Mouse (Mus musculus) MEL (cell line): ENCODE results near the gene Msx3. TPM values are rescaled to one million over a fixed set of nuclear protein-coding genes. Genes with fewer than 3 reads are reported as not detected.

Experiments used
- DNase-seq: peaks from one replicate; pipeline ENCODE4 v3.0.0; 2011; ENCODE audit warnings: low read depth, low spot score
- H3K27ac ChIP-seq: 2 replicates; pipeline ENCODE4 v1.5.1; 2012; ENCODE audit warnings: low read depth, mild to moderate bottlenecking, control low read depth, low read length, moderate library complexity; ENCODE audit not compliant: control insufficient read depth
- H3K27me3 ChIP-seq, 2 experiments: fragments of 150-350 bp in 1 of 2; sonication (generic) in 1 of 2; 2 replicates each; pipeline ENCODE4 v1.6.1; 2012; ENCODE audit warnings: low read length in 2 of 2, mild to moderate bottlenecking in 2 of 2, improper control_type of control experiment in 1 of 2, moderate library complexity in 1 of 2; ENCODE audit not compliant: insufficient read depth in 2 of 2, control insufficient read depth in 1 of 2
- H3K36me3 ChIP-seq, 2 experiments: 2 replicates each; pipeline ENCODE4 v1.6.1; 2012 to 2014; ENCODE audit warnings: low read length in 2 of 2, improper control_type of control experiment in 1 of 2, inconsistent platforms in 1 of 2, mild to moderate bottlenecking in 1 of 2; ENCODE audit not compliant: insufficient read depth in 2 of 2, control insufficient read depth in 1 of 2
- H3K4me1 ChIP-seq, 2 experiments: fragments of 150-350 bp in 1 of 2; sonication (generic) in 1 of 2; 2 replicates each; pipeline ENCODE4 v1.6.1; 2012; ENCODE audit warnings: low read length in 2 of 2, improper control_type of control experiment in 1 of 2, mild to moderate bottlenecking in 1 of 2; ENCODE audit not compliant: insufficient read depth in 2 of 2, control insufficient read depth in 1 of 2
- H3K4me3 ChIP-seq, 2 experiments: fragments of 150-350 bp in 1 of 2; sonication (generic) in 1 of 2; 2 replicates each; pipeline ENCODE4 v1.5.1; 2012; ENCODE audit warnings: low read depth in 2 of 2, low read length in 2 of 2, mild to moderate bottlenecking in 2 of 2, moderate library complexity in 2 of 2, control low read depth in 1 of 2, improper control_type of control experiment in 1 of 2; ENCODE audit not compliant: control insufficient read depth in 1 of 2, insufficient read depth in 1 of 2
- H3K79me2 ChIP-seq: 2 replicates; pipeline ENCODE4 v1.6.1; 2012; ENCODE audit warnings: mild to moderate bottlenecking, low read length, moderate library complexity; ENCODE audit not compliant: control insufficient read depth, poor library complexity, insufficient read depth
- H3K9ac ChIP-seq: 2 replicates; pipeline ENCODE4 v1.6.1; 2012; ENCODE audit warnings: low read depth, mild to moderate bottlenecking, control low read depth, low read length, moderate library complexity; ENCODE audit not compliant: control insufficient read depth, poor library complexity, severe bottlenecking
- H3K9me3 ChIP-seq: fragments of 150-350 bp; sonication (generic); replicated peaks from 2 replicates; pipeline ENCODE4 v1.6.1; 2012; ENCODE audit warnings: mild to moderate bottlenecking, low read length, improper control_type of control experiment, moderate library complexity; ENCODE audit not compliant: insufficient read depth
- BHLHE40 ChIP-seq: IDR thresholded peaks from 2 replicates; pipeline ENCODE4 v1.6.1; 2012; ENCODE audit warnings: low read depth, mild to moderate bottlenecking, inconsistent platforms, low read length, improper control_type of control experiment, borderline replicate concordance
- CHD1 ChIP-seq: IDR thresholded peaks from 2 replicates; pipeline ENCODE4 v1.6.1; 2012; ENCODE audit warnings: low read depth, mild to moderate bottlenecking, inconsistent platforms, low read length, improper control_type of control experiment
- CHD2 ChIP-seq: IDR thresholded peaks from 2 replicates; pipeline ENCODE4 v1.6.1; 2011; ENCODE audit warnings: low read length, improper control_type of control experiment
- CTCF ChIP-seq, 3 experiments: IDR thresholded peaks in 2 of 3; conservative IDR thresholded peaks in 1 of 3; 2 replicates each; pipeline ENCODE4 v1.5.1; 2011 to 2012; ENCODE audit warnings: low read length in 3 of 3, low read depth in 2 of 3, mild to moderate bottlenecking in 2 of 3, improper control_type of control experiment in 1 of 3, inconsistent platforms in 1 of 3, mixed read lengths in 1 of 3, moderate library complexity in 1 of 3; ENCODE audit not compliant: control insufficient read depth in 1 of 3, insufficient read depth in 1 of 3, poor library complexity in 1 of 3, severe bottlenecking in 1 of 3
- ELF1 ChIP-seq: IDR thresholded peaks from 2 replicates; pipeline ENCODE4 v1.6.1; 2014; ENCODE audit warnings: low read depth, mild to moderate bottlenecking, inconsistent platforms, low read length, improper control_type of control experiment, moderate library complexity
- ETS1 ChIP-seq: IDR thresholded peaks from 2 replicates; pipeline ENCODE4 v1.6.1; 2012; ENCODE audit warnings: low read depth, mild to moderate bottlenecking, inconsistent platforms, low read length, improper control_type of control experiment, moderate library complexity
- HCFC1 ChIP-seq: IDR thresholded peaks from 2 replicates; pipeline ENCODE4 v1.6.1; 2012; ENCODE audit warnings: low read depth, mild to moderate bottlenecking, inconsistent platforms, low read length, improper control_type of control experiment, moderate library complexity
- JUND ChIP-seq: IDR thresholded peaks from 2 replicates; pipeline ENCODE4 v1.6.1; 2011; ENCODE audit warnings: low read depth, mild to moderate bottlenecking, improper control_type of control experiment, low read length
- KAT2A ChIP-seq: conservative IDR thresholded peaks from 2 replicates; pipeline ENCODE4 v1.6.1; 2012; ENCODE audit warnings: low read depth, low read length, improper control_type of control experiment, inconsistent platforms
- MAFK ChIP-seq: IDR thresholded peaks from 2 replicates; pipeline ENCODE4 v1.6.1; 2011; ENCODE audit warnings: low read depth, mild to moderate bottlenecking, low read length, improper control_type of control experiment, borderline replicate concordance
- MAX ChIP-seq: IDR thresholded peaks from 2 replicates; pipeline ENCODE4 v1.6.1; 2011; ENCODE audit warnings: low read length, improper control_type of control experiment
- MEF2A ChIP-seq: IDR thresholded peaks from 2 replicates; pipeline ENCODE4 v1.6.1; 2014; ENCODE audit warnings: low read depth, mild to moderate bottlenecking, inconsistent platforms, low read length, improper control_type of control experiment; ENCODE audit not compliant: poor library complexity, insufficient replicate concordance, severe bottlenecking; ENCODE audit errors: extremely low read depth
- MXI1 ChIP-seq: IDR thresholded peaks from 2 replicates; pipeline ENCODE4 v1.6.1; 2011; ENCODE audit warnings: mild to moderate bottlenecking, low read depth, low read length, improper control_type of control experiment
- MYB ChIP-seq: IDR thresholded peaks from 2 replicates; pipeline ENCODE4 v1.6.1; 2011; ENCODE audit warnings: mild to moderate bottlenecking, low read depth, low read length, improper control_type of control experiment
- MYC ChIP-seq: IDR thresholded peaks from 2 replicates; pipeline ENCODE4 v1.6.1; 2011; ENCODE audit warnings: low read depth, mild to moderate bottlenecking, low read length, improper control_type of control experiment, moderate library complexity
- NRF1 ChIP-seq: IDR thresholded peaks from 2 replicates; pipeline ENCODE4 v1.6.1; 2014; ENCODE audit warnings: low read depth, mild to moderate bottlenecking, inconsistent platforms, low read length, improper control_type of control experiment, moderate library complexity; ENCODE audit not compliant: poor library complexity, insufficient read depth, severe bottlenecking
- POLR2AphosphoS5 ChIP-seq: IDR thresholded peaks from 2 replicates; pipeline ENCODE4 v1.6.1; 2012; ENCODE audit warnings: low read depth, borderline replicate concordance, mild to moderate bottlenecking, inconsistent platforms, low read length, moderate library complexity, mixed read lengths
- RAD21 ChIP-seq: IDR thresholded peaks from 2 replicates; pipeline ENCODE4 v1.6.1; 2011; ENCODE audit warnings: mild to moderate bottlenecking, low read depth, low read length, improper control_type of control experiment
- RCOR1 ChIP-seq: IDR thresholded peaks from 2 replicates; pipeline ENCODE4 v1.6.1; 2012; ENCODE audit warnings: low read depth, mild to moderate bottlenecking, inconsistent platforms, low read length, improper control_type of control experiment
- SIN3A ChIP-seq: IDR thresholded peaks from 2 replicates; pipeline ENCODE4 v1.6.1; 2012; ENCODE audit warnings: low read length, improper control_type of control experiment, inconsistent platforms
- SMC3 ChIP-seq: IDR thresholded peaks from 2 replicates; pipeline ENCODE4 v1.6.1; 2011; ENCODE audit warnings: low read depth, low read length, improper control_type of control experiment
- TAL1 ChIP-seq: IDR thresholded peaks from 2 replicates; pipeline ENCODE4 v1.6.1; 2012; ENCODE audit warnings: mild to moderate bottlenecking, inconsistent platforms, low read length, moderate library complexity, mixed read lengths
- TBP ChIP-seq: IDR thresholded peaks from 2 replicates; pipeline ENCODE4 v1.8.0; 2011; ENCODE audit warnings: low read depth, low read length, improper control_type of control experiment
- TCF12 ChIP-seq: IDR thresholded peaks from 2 replicates; pipeline ENCODE4 v1.6.1; 2014; ENCODE audit warnings: low read depth, mild to moderate bottlenecking, inconsistent platforms, low read length, improper control_type of control experiment, moderate library complexity
- UBTF ChIP-seq: IDR thresholded peaks from 2 replicates; pipeline ENCODE4 v1.6.1; 2012; ENCODE audit warnings: low read depth, mild to moderate bottlenecking, inconsistent platforms, low read length, improper control_type of control experiment, moderate library complexity, borderline replicate concordance; ENCODE audit not compliant: insufficient read depth
- USF1 ChIP-seq: IDR thresholded peaks from 2 replicates; pipeline ENCODE4 v1.6.1; 2014; ENCODE audit warnings: low read depth, mild to moderate bottlenecking, inconsistent platforms, low read length, improper control_type of control experiment, moderate library complexity
- ZC3H11A ChIP-seq: IDR thresholded peaks from 2 replicates; pipeline ENCODE4 v1.6.1; 2012; ENCODE audit warnings: low read depth, mild to moderate bottlenecking, inconsistent platforms, low read length, improper control_type of control experiment
- ZKSCAN1 ChIP-seq: IDR thresholded peaks from 2 replicates; pipeline ENCODE4 v1.6.1; 2012; ENCODE audit warnings: low read depth, mild to moderate bottlenecking, inconsistent platforms, low read length, improper control_type of control experiment, moderate library complexity
- ZMIZ1 ChIP-seq: IDR thresholded peaks from 2 replicates; pipeline ENCODE4 v1.6.1; 2012; ENCODE audit warnings: low read depth, mild to moderate bottlenecking, inconsistent platforms, low read length, improper control_type of control experiment, moderate library complexity
- ZNF384 ChIP-seq: IDR thresholded peaks from 2 replicates; pipeline ENCODE4 v1.6.1; 2012; ENCODE audit warnings: low read depth, mild to moderate bottlenecking, inconsistent platforms, low read length, improper control_type of control experiment
- polyA plus RNA-seq, 2 experiments: library from polyadenylated mRNA; stranded (reverse) in 1 of 2; unstranded in 1 of 2; fragments of >175 nt in 1 of 2; fragments of >200 nt in 1 of 2; gene quantifications; 2 replicates each; pipeline versions ENCODE4 v1.2.1 to v1.2.4; 2012; ENCODE audit warnings: low replicate concordance in 2 of 2, low read depth in 1 of 2; ENCODE audit not compliant: insufficient read length in 2 of 2, insufficient read depth in 1 of 2, missing spikeins in 1 of 2
- total RNA-seq: library from RNA; depleted of rRNA; stranded (reverse); fragments of 300-350 nt; gene quantifications from 2 replicates; pipeline ENCODE4 v1.2.3, GENCODE M21; 2012

The Msx3 gene
- total and polyA plus RNA-seq, 3 experiments: not detected

DNA sequence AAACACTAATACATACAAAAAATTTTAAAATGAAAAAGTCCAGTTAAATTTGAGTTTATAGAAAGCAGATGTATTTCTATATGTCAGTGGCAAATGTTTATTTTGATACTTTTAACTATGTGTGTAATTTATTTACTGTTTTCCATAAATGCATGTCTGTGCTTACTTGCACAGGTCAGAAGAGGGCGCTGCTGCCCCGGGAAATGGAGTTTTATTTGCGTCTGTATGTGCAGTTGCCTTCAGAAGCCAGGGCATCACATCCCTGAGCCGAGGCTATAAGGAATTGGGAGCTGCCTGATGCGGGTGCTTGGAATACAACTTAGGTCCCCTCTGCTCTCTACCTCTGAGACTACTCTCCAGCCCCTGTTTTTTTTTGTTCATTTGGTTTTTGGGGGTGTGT is 29.8 kb upstream of the Msx3 start:
- H3K9ac ChIP-seq: no peak overlapping the region
- no peak overlapping the region for H3K27ac ChIP-seq
- TF ChIP-seq RAD21 (peak; percentile 98), ZNF384 (peak; percentile 63; the same call in 1 of the 2 replicates), SMC3 (peak; percentile 94), MYC (0 out of 2 replicates have a peak, but pooled peaks have one; percentile 36), JUND (no peak), ZC3H11A (peak; percentile 94), USF1 (no peak), CTCF (IDR thresholded peaks at IDR 0.05 in 2 of 3, conservative IDR thresholded peaks at IDR 0.05 in 1 of 3; ENCODE audit: control insufficient read depth in 1 of 3, insufficient read depth in 1 of 3, low read depth in 2 of 3, low read length in 3 of 3, poor library complexity in 1 of 3, severe bottlenecking in 1 of 3) (peak; percentile 78 to 94 (median 90)), SIN3A (peak; percentile 58; the same call in 1 of the 2 replicates)
- no peaks in the 10 kb centered on the region for H3K79me2 ChIP-seq
- peak; percentile 89 for DNase-seq
- no peak overlapping the region for H3K4me3 ChIP-seq
- H3K9me3 ChIP-seq: no peaks in the 10 kb centered on the region
- peaks cover 0 to 3% of the 10 kb centered on the region in 2 experiments; a peak in 2 of 4 replicates for H3K36me3 ChIP-seq
- H3K4me1 ChIP-seq: peaks cover 0 to 7% of the 10 kb centered on the region in 2 experiments; a peak in 2 of 4 replicates
- H3K27me3 ChIP-seq: no peaks in the 10 kb centered on the region

DNA sequence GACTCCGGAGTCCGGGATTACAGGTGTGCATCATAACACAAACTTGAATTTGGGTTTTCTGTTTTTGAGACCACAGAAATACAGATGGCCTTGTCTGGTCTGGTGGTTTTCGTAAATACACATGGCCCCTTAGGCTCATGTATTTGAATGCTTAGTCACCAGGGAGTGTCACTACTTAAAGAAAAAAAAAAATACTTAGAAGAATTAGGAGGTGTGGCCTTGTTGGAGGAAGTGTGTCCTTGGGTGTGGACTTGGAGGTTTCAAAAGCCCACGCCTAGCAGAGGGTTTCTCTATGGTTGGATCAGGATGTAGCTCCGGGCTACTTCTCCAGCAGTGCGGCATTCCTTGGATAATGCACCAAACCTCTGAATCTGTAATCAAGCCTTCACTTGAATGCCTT is 28.8 kb upstream of the Msx3 start:
- peak; percentile 81 for DNase-seq
- H3K27me3 ChIP-seq: no peaks in the 10 kb centered on the region
- H3K9ac ChIP-seq: peak overlapping the region; percentile 28
- H3K4me1 ChIP-seq: peaks cover 0 to 7% of the 10 kb centered on the region in 2 experiments; a peak in 2 of 4 replicates
- H3K4me3 ChIP-seq: peak overlapping the region; percentile 41 to 49
- H3K9me3 ChIP-seq: no peaks in the 10 kb centered on the region
- no peaks in the 10 kb centered on the region for H3K79me2 ChIP-seq
- peak overlapping the region; percentile 47 for H3K27ac ChIP-seq
- H3K36me3 ChIP-seq: peaks cover 0 to 3% of the 10 kb centered on the region in 2 experiments; a peak in 2 of 4 replicates
- no peak for TF ChIP-seq JUND
- TF ChIP-seq TCF12: no peak
- no peak for TF ChIP-seq CTCF (IDR thresholded peaks at IDR 0.05 in 2 of 3, conservative IDR thresholded peaks at IDR 0.05 in 1 of 3; ENCODE audit: control insufficient read depth in 1 of 3, insufficient read depth in 1 of 3, low read depth in 2 of 3, low read length in 3 of 3, poor library complexity in 1 of 3, severe bottlenecking in 1 of 3)
- TF ChIP-seq ZKSCAN1: no peak
- no peak for TF ChIP-seq UBTF
- TF ChIP-seq KAT2A: no peak
- TF ChIP-seq MAFK: no peak
- no peak for TF ChIP-seq MXI1
- TF ChIP-seq NRF1: no peak
- TF ChIP-seq MYB: no peak
- TF ChIP-seq TAL1: no peak
- TF ChIP-seq RCOR1: no peak
- no peak for TF ChIP-seq RAD21
- TF ChIP-seq ZMIZ1: no peak
- no peak for TF ChIP-seq TBP
- TF ChIP-seq MYC: peak; percentile 77; the same call in 1 of the 2 replicates
- no peak; the same call in 1 of the 2 replicates for TF ChIP-seq ETS1
- TF ChIP-seq CHD1: no peak
- TF ChIP-seq USF1: no peak
- no peak for TF ChIP-seq ZC3H11A
- 0 out of 2 replicates have a peak, but pooled peaks have one; percentile 13 for TF ChIP-seq HCFC1
- TF ChIP-seq MEF2A: no peak
- TF ChIP-seq ELF1: no peak
- TF ChIP-seq MAX: peak; percentile 43; the same call in 1 of the 2 replicates
- TF ChIP-seq CHD2: no peak
- peak; percentile 94 for TF ChIP-seq ZNF384
- no peak for TF ChIP-seq POLR2AphosphoS5
- TF ChIP-seq BHLHE40: no peak
